Mouse (Mus musculus) heart, adult 2 months (tissue): ENCODE data around the gene Lax1.

Source experiments
- CTCF ChIP-seq: fragments of 200-600 bp; IDR thresholded peaks from 2 replicates; pipeline ENCODE4 v1.8.1; 2022; ENCODE audit warnings: antibody characterized with exemption, mild to moderate bottlenecking, moderate library complexity
- EP300 ChIP-seq: fragments of 200-500 bp; IDR thresholded peaks from 2 replicates; pipeline ENCODE4 v1.6.1; 2011; ENCODE audit warnings: low read depth, low read length, control low read depth; ENCODE audit not compliant: insufficient read depth
- POLR2A ChIP-seq: fragments of 200-500 bp; IDR thresholded peaks from 2 replicates; pipeline ENCODE4 v1.6.1; 2011; ENCODE audit warnings: mild to moderate bottlenecking, low read depth, low read length, control low read depth; ENCODE audit not compliant: insufficient read depth

DNA sequence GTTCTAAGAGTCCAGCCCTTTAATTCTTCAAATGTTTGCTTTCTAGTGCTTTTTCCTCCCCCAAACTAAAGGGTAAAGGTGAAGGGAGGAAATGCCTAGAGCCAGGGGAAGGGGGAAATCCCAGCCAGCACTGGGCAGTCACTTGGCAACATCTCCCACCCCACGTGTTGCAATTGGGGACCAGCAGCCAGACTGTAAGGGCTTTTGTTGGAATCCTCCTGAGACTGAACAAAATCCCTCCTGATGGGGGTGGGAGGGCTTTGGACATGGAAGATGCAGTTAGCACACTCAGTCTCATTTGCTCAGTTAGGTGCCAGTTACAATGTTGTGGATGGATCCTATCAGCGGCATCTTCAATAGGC lies 23.1 kb upstream of the Lax1 start:
- TF ChIP-seq POLR2A: no peak
- no peak for TF ChIP-seq CTCF
- no peak for TF ChIP-seq EP300
